Mouse (Mus musculus) neural tube, embryonic 14.5 days (tissue): Measurements from ENCODE around the gene Rundc3a. TPM values are rescaled to one million over a fixed set of nuclear protein-coding genes. Genes with fewer than 3 reads are reported as not detected.

Experiments used
- ATAC-seq: fragments of 200-750 bp; cut with Nextera tagmentation; 2 replicates; pipeline ENCODE4 v1.8.0; 2017; ENCODE audit warnings: low read depth, mild to moderate bottlenecking, moderate TSS enrichment, moderate library complexity
- H3K27ac ChIP-seq: fragments of 300-500 bp; sonication (generic); 2 replicates; pipeline ENCODE4 v1.5.1; 2014; ENCODE audit warnings: low read depth, mild to moderate bottlenecking, control low read depth, low read length, moderate library complexity, mixed read lengths
- H3K27me3 ChIP-seq: fragments of 300-500 bp; sonication (generic); 2 replicates; pipeline ENCODE4 v1.6.1; 2014; ENCODE audit warnings: low read length; ENCODE audit not compliant: control insufficient read depth, insufficient read depth
- H3K36me3 ChIP-seq: fragments of 300-500 bp; sonication (generic); 2 replicates; pipeline ENCODE4 v1.6.1; 2014; ENCODE audit warnings: low read length, mixed read lengths; ENCODE audit not compliant: control insufficient read depth, insufficient read depth
- H3K4me1 ChIP-seq: fragments of 300-500 bp; sonication (generic); 2 replicates; pipeline ENCODE4 v1.6.1; 2014; ENCODE audit warnings: low read length; ENCODE audit not compliant: control insufficient read depth, insufficient read depth
- H3K4me2 ChIP-seq: fragments of 300-500 bp; sonication (generic); 2 replicates; pipeline ENCODE4 v1.6.1; 2014; ENCODE audit warnings: mild to moderate bottlenecking, low read depth, low read length, control low read depth
- H3K4me3 ChIP-seq: fragments of 300-500 bp; sonication (generic); 2 replicates; pipeline ENCODE4 v1.5.1; 2014; ENCODE audit warnings: low read depth, low read length, control low read depth, mixed read lengths
- H3K9ac ChIP-seq: fragments of 300-500 bp; sonication (generic); replicated peaks from 2 replicates; pipeline ENCODE4 v1.6.1; 2014; ENCODE audit warnings: low read depth, mild to moderate bottlenecking, control low read depth, low read length, mixed read lengths
- H3K9me3 ChIP-seq: fragments of 300-500 bp; sonication (generic); 2 replicates; pipeline ENCODE4 v1.6.1; 2016; ENCODE audit warnings: low read length; ENCODE audit not compliant: control insufficient read depth
- WGBS: fragments of 180-500 bp; shearing (Covaris S2); extraction: QIAGEN DNeasy Blood & Tissue Kit; methylation state at CpG from one replicate; pipeline ENCODE4 v1.1.7; 2014; 5-methylcytosine and 5-hydroxymethylcytosine counted together
- polyA plus RNA-seq: library from polyadenylated mRNA; unstranded; fragments of >200 nt; fragmentation: Nextera tagmentation; extraction: Ambion mirVana; gene quantifications from 2 replicates; pipeline ENCODE4 v1.2.1, GENCODE M21; 2014

Rundc3a gene
- polyA plus RNA-seq, 1 experiment from 2014 or later, result 115 TPM

DNA sequence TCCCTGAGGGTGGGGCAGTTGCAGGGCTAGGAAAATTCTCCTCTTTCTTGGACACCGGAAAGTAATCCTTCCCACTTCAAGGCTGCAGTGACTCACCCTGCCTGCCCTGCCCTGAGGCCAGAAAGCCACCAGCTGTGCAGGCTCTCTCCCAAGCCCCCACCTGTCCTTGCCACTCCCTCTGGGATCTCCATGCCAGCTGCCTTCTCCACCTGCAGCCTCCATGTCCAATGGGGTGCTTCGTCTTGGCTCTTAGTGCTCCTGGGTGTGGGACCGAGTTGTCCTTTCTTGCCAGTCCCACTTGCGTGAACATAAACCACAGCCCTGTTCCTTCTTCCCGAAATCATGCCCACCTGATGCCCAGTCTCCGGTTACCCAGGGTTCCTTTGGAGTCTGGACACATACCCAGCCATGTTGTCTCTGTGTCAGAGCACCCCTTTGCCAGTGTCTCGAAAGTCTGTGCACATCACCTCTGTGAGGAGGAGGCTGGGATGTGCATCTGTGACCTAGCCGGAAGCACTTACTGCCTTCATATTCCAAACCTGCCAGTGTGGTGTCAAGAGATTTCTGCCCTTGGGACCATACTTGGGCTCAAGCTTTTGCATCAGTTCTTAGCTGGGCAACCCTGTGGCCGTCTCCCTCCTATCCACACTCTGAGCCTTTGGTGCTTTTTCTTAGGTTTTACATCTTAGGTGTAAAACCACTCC is 1.4 kb downstream of the Rundc3a start:
- Histone ChIP-seq H3K4me1 (peaks cover 49% of the 10 kb centered on the region), H3K36me3 (peaks cover 5% of the 10 kb centered on the region), H3K4me3 (peak overlapping the region; percentile 66), H3K9me3 (no peaks in the 10 kb centered on the region), H3K27me3 (no peaks in the 10 kb centered on the region), H3K4me2 (peak overlapping the region; percentile 74), H3K27ac (peak overlapping the region; percentile 96), H3K9ac (peak overlapping the region; percentile 95)
- 59% methylated on average over 9 of the region's 9 CpGs for WGBS
- ATAC-seq, result no peak

GRCm38 (mm10) chr11:102395250-102395649 is 2.0 kb downstream of the Rundc3a start:
- ATAC-seq, result no peak; the same call in 1 of the 2 replicates

DNA sequence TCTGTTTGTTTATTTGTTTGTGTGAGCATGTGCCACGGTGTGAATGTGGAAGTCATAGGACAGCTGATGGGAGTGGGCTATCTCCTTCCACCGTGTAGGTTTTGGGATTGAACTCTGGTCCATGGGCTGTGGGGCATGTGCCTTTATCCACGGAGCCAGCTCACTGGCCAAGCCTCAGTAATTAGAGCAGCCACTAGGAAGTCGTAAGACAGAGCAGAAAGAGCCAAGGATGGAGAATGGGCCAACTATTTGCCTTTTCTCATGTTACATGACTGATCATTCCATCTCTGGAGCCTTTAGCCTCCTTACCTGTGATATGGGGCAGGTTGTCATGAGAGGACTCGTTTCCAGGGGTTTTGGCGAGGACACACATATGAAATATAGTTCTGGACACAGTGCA is 3.1 kb downstream of the Rundc3a start:
- Histone ChIP-seq H3K36me3 (peaks cover 7% of the 10 kb centered on the region), H3K9ac (no peak overlapping the region; the same call in 1 of the 2 replicates), H3K4me3 (peak overlapping the region; percentile 66), H3K27me3 (no peaks in the 10 kb centered on the region), H3K4me1 (peaks cover 50% of the 10 kb centered on the region), H3K9me3 (no peaks in the 10 kb centered on the region), H3K27ac (peak overlapping the region; percentile 96; the same call in 1 of the 2 replicates), H3K4me2 (peak overlapping the region; percentile 74)
- ATAC-seq, result no peak
- 53% methylated on average over 6 of the region's 6 CpGs for WGBS

More at GRCm38 (mm10) chr11:102395250-102395649, 2.0 kb downstream of the Rundc3a start:
- H3K4me2 ChIP-seq, result peak overlapping the region; percentile 74
- peak overlapping the region; percentile 66 for H3K4me3 ChIP-seq
- H3K27me3 ChIP-seq, result no peaks in the 10 kb centered on the region
- peaks cover 7% of the 10 kb centered on the region for H3K36me3 ChIP-seq
- no peaks in the 10 kb centered on the region for H3K9me3 ChIP-seq
- H3K4me1 ChIP-seq, result peaks cover 50% of the 10 kb centered on the region
- peak overlapping the region; percentile 95 for H3K9ac ChIP-seq
- peak overlapping the region; percentile 96 for H3K27ac ChIP-seq
- WGBS, result 1% methylated on average over 5 of the region's 5 CpGs

- Histone ChIP-seq H3K4me3 (peak overlapping the region; percentile 66), H3K9me3 (no peaks in the 10 kb centered on the region), H3K27me3 (no peaks in the 10 kb centered on the region), H3K4me2 (peak overlapping the region; percentile 74), H3K27ac (peak overlapping the region; percentile 96; the same call in 1 of the 2 replicates), H3K9ac (no peak overlapping the region; the same call in 1 of the 2 replicates), H3K36me3 (peaks cover 10% of the 10 kb centered on the region), H3K4me1 (peaks cover 50% of the 10 kb centered on the region)
- ATAC-seq, result no peak
- WGBS, result 57% methylated on average over 7 of the region's 7 CpGs
These were observed 3.5 kb downstream of the Rundc3a start for GRCm38 (mm10) chr11:102396671-102397141.

DNA sequence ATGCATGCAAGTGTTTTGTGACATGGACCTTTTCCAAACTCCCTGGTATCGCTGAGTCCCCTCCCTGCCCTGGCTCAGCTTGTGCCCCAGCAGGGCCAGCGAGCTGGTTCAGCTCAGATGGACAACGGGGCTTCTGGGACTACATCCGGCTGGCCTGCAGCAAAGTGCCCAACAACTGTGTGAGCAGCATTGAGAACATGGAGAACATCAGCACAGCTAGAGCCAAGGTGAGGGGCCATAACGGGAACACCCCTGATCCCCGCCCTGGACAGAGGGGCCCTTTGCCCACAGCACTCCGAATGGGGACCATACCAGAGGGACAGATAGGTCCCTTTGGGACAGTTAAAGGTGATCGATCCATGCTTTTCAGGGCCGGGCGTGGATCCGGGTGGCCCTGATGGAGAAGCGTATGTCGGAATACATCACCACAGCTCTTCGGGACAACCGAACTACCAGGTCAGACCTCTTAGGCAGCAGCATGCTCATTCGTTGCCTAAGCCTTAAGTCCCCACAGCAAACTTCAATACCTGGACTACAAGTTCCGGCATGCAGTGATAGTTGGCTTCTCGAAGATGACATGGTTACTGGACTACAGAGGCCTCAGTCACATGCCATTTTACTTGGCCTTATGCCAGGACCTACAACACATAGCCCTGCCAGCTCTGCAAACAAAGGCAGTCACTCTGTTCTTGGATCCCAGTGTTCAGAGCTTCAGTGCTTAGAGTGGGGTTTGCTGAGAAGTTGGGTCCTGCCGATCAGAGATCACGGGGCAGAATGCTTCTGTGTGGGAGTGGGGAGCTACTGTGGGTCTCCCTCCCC is 5.0 kb downstream of the Rundc3a start:
- H3K9me3 ChIP-seq, result no peaks in the 10 kb centered on the region
- 0 out of 2 replicates have a peak overlapping the region, but pooled peaks have one; percentile 21 for H3K9ac ChIP-seq
- no peak overlapping the region; the same call in 1 of the 2 replicates for H3K4me2 ChIP-seq
- peaks cover 48% of the 10 kb centered on the region for H3K4me1 ChIP-seq
- WGBS, result 80% methylated on average over 20 of the region's 20 CpGs
- no peaks in the 10 kb centered on the region for H3K27me3 ChIP-seq
- no peak for ATAC-seq
- peaks cover 25% of the 10 kb centered on the region for H3K36me3 ChIP-seq
- H3K4me3 ChIP-seq, result no peak overlapping the region
- H3K27ac ChIP-seq, result no peak overlapping the region

- Histone ChIP-seq H3K36me3 (peaks cover 32% of the 10 kb centered on the region), H3K4me1 (peaks cover 48% of the 10 kb centered on the region), H3K9me3 (no peaks in the 10 kb centered on the region), H3K4me3 (no peak overlapping the region), H3K9ac (no peak overlapping the region), H3K4me2 (no peak overlapping the region), H3K27me3 (no peaks in the 10 kb centered on the region), H3K27ac (no peak overlapping the region)
- 20% methylated on average over 15 of the region's 15 CpGs for WGBS
- ATAC-seq, result no peak
These were observed 5.9 kb downstream of the Rundc3a start for GRCm38 (mm10) chr11:102399107-102399506.

- Histone ChIP-seq H3K4me2 (no peak overlapping the region), H3K9ac (no peak overlapping the region), H3K4me1 (peaks cover 46% of the 10 kb centered on the region), H3K9me3 (no peaks in the 10 kb centered on the region), H3K27me3 (no peaks in the 10 kb centered on the region), H3K36me3 (peaks cover 37% of the 10 kb centered on the region), H3K4me3 (no peak overlapping the region), H3K27ac (no peak overlapping the region)
- WGBS, result 5% methylated on average over 32 of the region's 34 CpGs
- ATAC-seq, result no peak
These were observed 6.4 kb downstream of the Rundc3a start for GRCm38 (mm10) chr11:102399610-102400072.

DNA sequence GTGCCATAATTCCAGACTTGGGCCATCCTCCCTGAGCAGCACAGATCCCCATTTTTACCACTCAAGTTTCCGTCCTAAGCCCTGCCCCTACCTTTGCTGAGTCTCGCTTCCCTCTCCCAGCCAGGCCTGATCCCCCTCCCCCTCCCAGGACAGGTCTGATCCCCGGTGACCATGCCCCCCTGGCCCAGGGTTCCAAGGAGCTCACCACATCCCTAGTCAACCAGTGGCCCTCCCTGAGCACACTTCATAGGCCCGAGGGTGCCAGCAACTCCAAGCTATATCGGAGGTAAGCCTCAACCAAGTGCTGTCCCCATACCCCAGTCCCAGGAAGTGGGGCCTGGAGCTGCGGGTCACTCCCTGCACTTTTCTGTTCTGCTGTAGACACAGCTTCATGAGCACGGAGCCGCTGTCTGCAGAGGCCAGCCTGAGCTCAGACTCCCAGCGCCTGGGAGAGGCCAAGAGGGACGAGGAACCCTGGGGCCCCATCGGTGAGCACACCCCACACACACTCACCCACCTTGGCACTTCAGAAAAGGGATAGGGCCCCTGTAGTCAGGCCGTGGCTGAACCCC is 7.4 kb downstream of the Rundc3a start:
- H3K27ac ChIP-seq, result no peak overlapping the region
- H3K36me3 ChIP-seq, result peaks cover 38% of the 10 kb centered on the region
- H3K4me3 ChIP-seq, result no peak overlapping the region
- H3K4me1 ChIP-seq, result peaks cover 43% of the 10 kb centered on the region
- H3K9me3 ChIP-seq, result no peaks in the 10 kb centered on the region
- no peak overlapping the region for H3K4me2 ChIP-seq
- no peak overlapping the region for H3K9ac ChIP-seq
- 30% methylated on average over 12 of the region's 12 CpGs for WGBS
- no peak for ATAC-seq
- no peaks in the 10 kb centered on the region for H3K27me3 ChIP-seq
